Mouse (Mus musculus): ENCODE measurements at regions not wholly inside any gene's neighbourhood (a gene's known extent, or its start where the extent isn't known, plus 50 kb on each side); places are given as distances from the start of the nearest gene placed in this dataset.

- DNase-seq (ENCODE audit: low read depth, low spot score) = peak; percentile 1
Measured at GRCm38 (mm10) chr10:3630763-3631223, 90.8 kb downstream of the Iyd start.

- DNase-seq (ENCODE audit: low read depth, low spot score) = no peak
Measured at GRCm38 (mm10) chr10:3633871-3634496, 93.9 kb downstream of the Iyd start.

- DNase-seq (ENCODE audit: low read depth, low spot score) = no peak
Measured at GRCm38 (mm10) chr10:3644111-3644510, 96.1 kb upstream of the Plekhg1 start.

GRCm38 (mm10) chr10:3645030-3645429 is 95.1 kb upstream of the Plekhg1 start:
- no peak for DNase-seq (ENCODE audit: low read depth, low spot score)

GRCm38 (mm10) chr10:3646151-3646910 is 93.8 kb upstream of the Plekhg1 start:
- no peak for DNase-seq (ENCODE audit: low read depth, low spot score)

DNA sequence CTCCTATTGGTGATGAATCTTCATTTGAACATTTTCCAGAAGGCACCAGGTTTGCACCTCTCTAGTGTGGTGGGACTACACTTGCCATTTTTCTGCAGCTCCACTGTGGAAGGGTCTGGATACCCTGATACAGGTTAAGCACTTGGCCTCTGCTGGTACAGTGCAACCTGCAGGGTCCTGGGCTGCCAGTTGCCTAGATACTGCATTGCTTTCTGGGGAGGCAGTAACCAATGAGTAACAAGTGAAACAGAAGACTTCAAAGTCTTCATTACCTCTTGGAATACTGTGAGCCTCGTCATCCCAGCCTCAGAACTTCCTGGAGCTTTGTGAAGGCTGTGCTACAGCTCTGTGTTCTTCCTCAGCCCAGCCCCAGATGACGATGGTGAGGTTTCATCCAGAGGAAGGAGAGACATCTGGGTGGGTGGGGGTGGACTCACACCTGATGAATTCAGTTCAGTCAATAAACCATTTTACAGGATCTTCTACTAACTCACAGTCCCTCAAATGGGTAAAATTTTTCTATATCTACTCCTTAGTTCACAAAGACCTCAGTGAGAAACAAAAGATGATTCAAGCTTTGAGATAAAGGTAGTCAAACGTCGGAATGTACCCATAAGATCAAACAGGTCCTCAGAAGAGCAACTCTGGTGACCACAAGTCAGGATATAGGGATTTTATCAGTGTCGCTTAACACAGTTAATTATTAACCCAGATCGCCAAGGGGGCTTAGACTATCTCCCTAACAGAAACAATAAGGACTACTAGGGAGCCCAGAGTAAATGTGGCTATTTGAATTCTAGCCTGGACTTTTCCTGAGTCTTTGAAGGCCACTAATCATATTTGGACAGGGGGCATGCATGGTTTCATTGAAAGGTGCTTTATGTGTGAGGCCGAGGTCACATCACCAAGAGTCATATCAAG is 92.1 kb upstream of the Plekhg1 start:
- DNase-seq (ENCODE audit: low read depth, low spot score) = no peak

DNA sequence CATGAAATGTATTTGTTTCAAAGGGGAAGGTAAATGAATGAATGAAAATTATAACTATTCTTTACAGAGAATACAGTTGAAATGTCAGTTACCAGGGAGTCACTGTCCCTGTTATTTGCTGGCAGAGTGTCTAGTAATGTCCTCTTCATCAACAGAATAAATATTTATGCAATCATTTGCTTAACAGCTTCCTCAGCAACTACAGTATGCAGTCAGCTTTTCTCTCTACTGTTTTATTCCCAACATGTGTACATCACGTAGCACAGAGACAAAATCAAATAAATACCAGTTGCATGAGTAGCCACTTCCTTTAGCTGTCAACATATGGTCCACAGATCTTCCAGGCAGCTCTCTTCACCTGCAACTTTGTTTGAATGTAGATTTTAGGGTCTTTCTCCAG is 90.2 kb upstream of the Plekhg1 start:
- no peak for DNase-seq (ENCODE audit: low read depth, low spot score)

- no peak for DNase-seq (ENCODE audit: low read depth, low spot score)
Measured at GRCm38 (mm10) chr10:3650561-3650960, 89.6 kb upstream of the Plekhg1 start.

- no peak for DNase-seq (ENCODE audit: low read depth, low spot score)
Measured at GRCm38 (mm10) chr10:3652522-3652921, 87.6 kb upstream of the Plekhg1 start.

- DNase-seq (ENCODE audit: low read depth, low spot score) = no peak
Measured at GRCm38 (mm10) chr10:3656081-3656480, 84.1 kb upstream of the Plekhg1 start.

GRCm38 (mm10) chr10:3662156-3662555 is 78.0 kb upstream of the Plekhg1 start:
- DNase-seq (ENCODE audit: low read depth, low spot score) = no peak

GRCm38 (mm10) chr10:3662571-3662970 is 77.6 kb upstream of the Plekhg1 start:
- no peak for DNase-seq (ENCODE audit: low read depth, low spot score)

GRCm38 (mm10) chr10:3663296-3663695 is 76.9 kb upstream of the Plekhg1 start:
- no peak for DNase-seq (ENCODE audit: low read depth, low spot score)

- no peak for DNase-seq (ENCODE audit: low read depth, low spot score)
Measured at GRCm38 (mm10) chr10:3684481-3684880, 55.7 kb upstream of the Plekhg1 start.
